Mouse (Mus musculus) yolk sac, embryonic 10.5 days (tissue): Measurements from ENCODE around the gene Tomt.

Source experiments
- DNase-seq: peaks from one replicate; pipeline ENCODE4 v3.0.0-alpha.2; 2017; ENCODE audit warnings: low spot score

Gene Tomt

GRCm38 (mm10) chr7:101901969-101902368 lies 4.2 kb downstream of the Tomt start:
- DNase-seq, result no peak

GRCm38 (mm10) chr7:101900331-101901097 lies 5.6 kb downstream of the Tomt start:
- DNase-seq, result no peak

- peak; percentile 98 for DNase-seq
These were observed 9.8 kb downstream of the Tomt start for GRCm38 (mm10) chr7:101896104-101897066.

GRCm38 (mm10) chr7:101895695-101896094 lies 10.5 kb downstream of the Tomt start:
- no peak for DNase-seq

- DNase-seq, result no peak
These were observed 17.7 kb downstream of the Tomt start for GRCm38 (mm10) chr7:101888460-101888859.

- no peak for DNase-seq
These were observed 19.9 kb downstream of the Tomt start for GRCm38 (mm10) chr7:101886274-101886673.

GRCm38 (mm10) chr7:101884160-101884559 lies 22.0 kb downstream of the Tomt start:
- DNase-seq, result no peak

GRCm38 (mm10) chr7:101882413-101883154 lies 23.6 kb downstream of the Tomt start:
- no peak for DNase-seq

- DNase-seq, result no peak
These were observed 25.3 kb downstream of the Tomt start for GRCm38 (mm10) chr7:101880855-101881254.

- no peak for DNase-seq
These were observed 30.2 kb downstream of the Tomt start for GRCm38 (mm10) chr7:101875978-101876377.

- peak; percentile 84 for DNase-seq
These were observed 34.9 kb downstream of the Tomt start for GRCm38 (mm10) chr7:101871296-101871695.

GRCm38 (mm10) chr7:101870629-101871028 lies 35.5 kb downstream of the Tomt start, which contains the start of gene Folr1:
Gene Folr1, minus strand, starts transcription at chr7:101870788.
- peak; percentile 88 for DNase-seq

- DNase-seq, result no peak
These were observed 37.0 kb downstream of the Tomt start for GRCm38 (mm10) chr7:101869163-101869500.

- peak; percentile 43 for DNase-seq
These were observed 37.7 kb downstream of the Tomt start for GRCm38 (mm10) chr7:101868241-101869162.

- no peak for DNase-seq
These were observed 38.7 kb downstream of the Tomt start for GRCm38 (mm10) chr7:101867482-101867881.

GRCm38 (mm10) chr7:101866491-101867265 lies 39.5 kb downstream of the Tomt start:
- no peak for DNase-seq

- DNase-seq, result no peak
These were observed 42.7 kb downstream of the Tomt start, which contains the start of gene Anapc15 for GRCm38 (mm10) chr7:101863415-101863814. Gene Anapc15, plus strand, starts transcription at chr7:101863715.

GRCm38 (mm10) chr7:101862291-101862690 lies 43.9 kb downstream of the Tomt start:
- no peak for DNase-seq

GRCm38 (mm10) chr7:101860978-101861377 lies 45.2 kb downstream of the Tomt start:
- DNase-seq, result no peak

GRCm38 (mm10) chr7:101858362-101858761 lies 47.8 kb downstream of the Tomt start:
- no peak for DNase-seq
